Mouse (Mus musculus) naive thymus-derived CD4-positive, alpha-beta T cell, adult 5 months (primary cell): ENCODE results near the gene Rbms2. TPM values are rescaled to one million over a fixed set of nuclear protein-coding genes. Genes with fewer than 3 reads are reported as not detected.

ENCODE experiments used
- polyA plus RNA-seq: library from polyadenylated mRNA; unstranded; fragments of 100-300 nt; shearing (Covaris generic); gene quantifications from one replicate; pipeline ENCODE4 v1.2.1, GENCODE M21; 2017

The Rbms2 gene
- 34.5 TPM for polyA plus RNA-seq

GRCm38 (mm10) chr10:128179989-128180388 is at the start of gene Rbms2:
TSS of gene Rbms2 (minus strand) at chr10:128180297.

DNA sequence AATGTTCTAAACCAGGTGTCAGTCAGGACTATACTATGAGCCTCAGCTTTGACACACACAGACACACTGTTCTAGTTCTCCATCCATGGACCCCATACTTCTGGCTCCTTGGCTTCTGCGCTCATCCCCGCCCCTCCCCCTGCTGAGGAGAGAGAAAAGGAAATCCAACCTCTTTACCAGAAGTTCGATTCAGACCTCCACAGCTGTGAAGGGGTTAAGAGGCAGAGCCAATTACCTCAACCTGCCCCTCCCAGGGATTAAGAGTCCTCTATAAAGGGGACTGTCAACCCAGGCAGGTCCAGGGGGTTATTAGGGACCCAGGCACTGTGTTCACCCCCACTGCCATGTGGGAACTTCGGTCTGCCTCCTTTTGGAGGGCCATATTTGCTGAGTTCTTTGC is 45.4 kb upstream of the Rbms2 start, which contains the start of gene Mip:
Mip (plus strand) TSS at position 301 of the 400 bp plus-strand sequence.

DNA sequence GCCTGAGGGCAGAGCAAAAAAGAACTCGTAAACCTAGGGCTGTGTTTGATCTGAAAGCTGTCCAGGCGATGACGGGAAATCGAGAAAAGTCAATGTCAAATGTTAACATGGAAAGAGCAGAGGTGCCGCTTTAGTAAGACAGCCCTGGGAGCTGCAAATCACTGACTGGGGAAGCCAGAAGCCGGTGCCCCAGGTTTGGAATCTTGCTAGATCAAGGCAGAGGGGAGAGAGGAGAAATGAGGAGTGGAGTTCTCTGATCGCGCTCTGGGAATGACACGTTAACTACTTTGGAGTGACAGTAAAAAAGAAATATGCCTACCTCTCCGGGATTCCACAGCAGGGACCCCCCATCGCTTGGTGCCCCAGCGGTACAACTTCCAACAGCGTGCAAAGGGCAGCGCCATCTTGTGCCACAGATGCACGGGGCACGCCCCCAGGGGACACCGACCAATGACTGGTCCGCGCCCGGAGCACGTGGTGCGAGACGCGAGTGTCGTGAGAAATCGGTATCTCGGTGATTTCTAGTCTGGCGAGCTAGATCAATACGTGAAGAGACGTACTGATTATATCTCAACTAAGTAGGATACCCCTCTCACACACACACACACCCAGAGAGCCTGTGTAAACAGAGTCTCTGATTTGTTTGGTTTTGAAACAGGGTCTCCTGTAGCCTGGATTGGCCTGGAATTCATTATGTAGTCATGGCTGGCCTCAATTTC is 31.5 kb upstream of the Rbms2 start, which contains the start of gene Spryd4:
Spryd4 (minus strand) TSS at position 418 of the 719 bp plus-strand sequence.

GRCm38 (mm10) chr10:128194024-128194550 is 14.0 kb upstream of the Rbms2 start, which contains the start of gene Gls2:
TSS of gene Gls2 (plus strand) at chr10:128194457.

DNA sequence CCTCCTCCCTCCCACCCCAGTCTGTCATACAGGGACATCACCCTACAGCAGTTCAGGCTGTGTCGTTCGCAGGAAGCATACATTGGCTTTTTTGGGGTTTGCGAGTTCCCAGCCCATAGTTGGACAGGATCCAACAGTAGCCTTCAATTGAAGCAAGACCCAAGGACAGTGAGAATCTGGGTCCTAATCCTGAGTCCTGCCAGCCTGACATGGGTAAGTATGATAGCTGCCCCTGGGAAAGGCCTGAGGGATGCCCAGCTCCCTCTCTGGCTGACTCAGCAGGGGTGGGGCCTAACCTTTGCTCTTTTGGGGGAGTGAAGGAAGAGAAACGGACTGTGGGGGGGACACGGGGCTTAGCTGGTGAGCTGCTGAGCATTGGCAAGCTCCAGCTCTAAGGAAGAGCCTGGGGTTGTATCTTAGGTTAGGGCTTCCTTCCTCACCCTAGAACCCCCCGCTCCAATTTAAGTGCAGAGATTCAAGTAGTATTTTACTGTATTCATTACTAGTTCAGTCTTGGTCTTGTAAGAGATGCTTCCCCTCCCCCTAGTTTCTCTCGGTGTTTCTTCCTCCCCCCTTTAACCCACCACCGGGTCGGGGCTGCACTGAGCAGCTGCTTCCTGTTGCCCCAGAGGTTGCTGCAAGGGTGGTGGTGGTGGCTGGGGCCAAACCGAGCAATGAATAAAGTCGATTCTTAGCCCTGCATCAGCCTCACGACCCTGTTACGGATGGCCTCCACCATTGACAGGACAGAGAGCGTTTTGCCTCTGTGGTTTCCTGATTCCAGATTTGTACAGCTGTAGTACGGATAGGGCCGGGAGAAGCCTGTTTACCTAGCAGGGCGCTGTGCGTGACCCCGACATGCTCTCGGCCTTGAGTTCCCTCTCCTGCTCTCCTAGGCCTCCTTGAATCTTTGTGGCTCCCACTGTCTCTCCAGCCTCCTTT is 88.3 kb downstream of the Rbms2 start, which contains the start of gene Baz2a:
Baz2a (plus strand) TSS at position 14 of the 942 bp plus-strand sequence.

DNA sequence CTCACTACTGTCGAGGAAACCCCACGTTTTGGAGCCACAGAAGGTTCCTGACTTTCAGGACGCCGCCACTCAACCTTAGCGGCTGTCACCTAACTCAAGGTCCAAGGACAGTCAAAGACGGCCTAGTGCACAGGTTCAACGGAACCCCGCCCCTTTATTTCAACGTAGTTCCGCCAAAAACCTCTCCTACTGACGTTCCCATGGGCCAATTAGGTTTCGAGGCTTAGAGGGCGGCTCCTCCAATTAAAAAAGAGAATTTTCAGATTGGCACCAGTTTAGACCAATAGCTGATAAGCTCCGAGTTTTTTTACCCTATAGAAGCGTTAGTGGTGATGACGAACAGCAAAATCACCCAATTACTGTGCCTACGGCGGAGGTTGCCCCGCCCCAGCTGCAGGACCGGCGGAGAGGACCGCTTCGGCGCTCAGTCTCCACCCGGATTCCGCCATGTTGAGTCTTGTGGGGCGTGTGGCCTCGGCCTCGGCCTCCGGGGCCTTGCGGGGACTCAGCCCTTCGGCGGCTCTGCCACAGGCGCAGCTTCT is 97.1 kb downstream of the Rbms2 start, which contains the start of gene Atp5b:
Atp5b (plus strand) TSS at position 394 of the 542 bp plus-strand sequence.

Other genes starting within 250 kb of the Rbms2 start
- gene Hsd17b6, start 172.7 kb downstream of the Rbms2 start, polyA plus RNA-seq, result not detected
- gene Prim1, start 165.1 kb downstream of the Rbms2 start, polyA plus RNA-seq, result 14.3 TPM
- gene Naca, start 144.7 kb downstream of the Rbms2 start, polyA plus RNA-seq, result 523 TPM
- gene Ptges3, start 121.3 kb downstream of the Rbms2 start, polyA plus RNA-seq, result 158 TPM
- gene Atp5b, start 97.0 kb downstream of the Rbms2 start, polyA plus RNA-seq, result 1,240 TPM
- 69.9 TPM for gene Baz2a, start 88.7 kb downstream of the Rbms2 start, polyA plus RNA-seq
- gene Gls2, start 14.2 kb upstream of the Rbms2 start, polyA plus RNA-seq, result 0.65 TPM
- gene Spryd4, start 31.5 kb upstream of the Rbms2 start, polyA plus RNA-seq, result 12.4 TPM
- gene Mip, start 45.5 kb upstream of the Rbms2 start, polyA plus RNA-seq, result not detected
- 28.0 TPM for gene Timeless, start 51.8 kb upstream of the Rbms2 start, polyA plus RNA-seq
- gene Apon, start 73.8 kb upstream of the Rbms2 start, polyA plus RNA-seq, result not detected
- gene Apof, start 88.4 kb upstream of the Rbms2 start, polyA plus RNA-seq, result not detected
- gene Stat2, start 90.3 kb upstream of the Rbms2 start, polyA plus RNA-seq, result 45.1 TPM
- gene Il23a, start 118.5 kb upstream of the Rbms2 start, polyA plus RNA-seq, result not detected
- gene Pan2, start 123.0 kb upstream of the Rbms2 start, polyA plus RNA-seq, result 48.3 TPM
- gene Cnpy2, start 142.2 kb upstream of the Rbms2 start, polyA plus RNA-seq, result 18.9 TPM
- gene Cs, start 157.4 kb upstream of the Rbms2 start, polyA plus RNA-seq, result 128 TPM
- gene Coq10a, start 188.7 kb upstream of the Rbms2 start, polyA plus RNA-seq, result 39.7 TPM
- 4.8 TPM for gene Ankrd52, start 196.8 kb upstream of the Rbms2 start, polyA plus RNA-seq
- gene Slc39a5, start 220.9 kb upstream of the Rbms2 start, polyA plus RNA-seq, result not detected
- 47.3 TPM for gene Nabp2, start 231.2 kb upstream of the Rbms2 start, polyA plus RNA-seq
- gene Rnf41, start 231.4 kb upstream of the Rbms2 start, polyA plus RNA-seq, result 23.1 TPM